Mouse (Mus musculus): ENCODE measurements around the gene Apbb2.

DNA sequence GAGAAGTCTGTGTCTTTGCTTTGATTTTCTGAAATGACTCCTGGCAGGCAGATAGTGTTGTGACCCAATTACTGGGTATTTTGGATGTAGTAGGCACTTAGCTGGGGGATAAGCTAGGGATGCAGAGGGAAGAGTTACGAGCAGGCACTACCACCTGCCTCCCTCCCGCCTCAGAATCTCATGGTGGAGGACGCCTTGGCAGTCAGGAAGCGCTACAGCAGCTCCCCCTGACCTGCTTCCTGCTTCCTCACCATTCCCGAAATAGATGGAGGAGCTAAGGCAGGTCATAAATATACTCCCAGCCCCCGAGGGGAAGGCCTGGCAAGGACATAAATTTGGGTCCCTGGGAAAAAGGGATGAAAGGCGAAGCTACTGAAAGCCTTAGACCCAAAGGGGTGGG, 9.3 kb downstream of the Apbb2 start:
- TF ChIP-seq CTCF (conservative IDR thresholded peaks at IDR 0.05; ENCODE audit: low read length) (no peak), POU5F1 (IDR thresholded peaks at IDR 0.05; ENCODE audit: borderline replicate concordance, low read length) (no peak), NANOG (IDR thresholded peaks at IDR 0.05; ENCODE audit: borderline replicate concordance, low read length) (no peak)
